Mouse (Mus musculus): ENCODE measurements at regions not wholly inside any gene's neighbourhood (a gene's known extent, or its start where the extent isn't known, plus 50 kb on each side); places are given as distances from the start of the nearest gene placed in this dataset.

DNA sequence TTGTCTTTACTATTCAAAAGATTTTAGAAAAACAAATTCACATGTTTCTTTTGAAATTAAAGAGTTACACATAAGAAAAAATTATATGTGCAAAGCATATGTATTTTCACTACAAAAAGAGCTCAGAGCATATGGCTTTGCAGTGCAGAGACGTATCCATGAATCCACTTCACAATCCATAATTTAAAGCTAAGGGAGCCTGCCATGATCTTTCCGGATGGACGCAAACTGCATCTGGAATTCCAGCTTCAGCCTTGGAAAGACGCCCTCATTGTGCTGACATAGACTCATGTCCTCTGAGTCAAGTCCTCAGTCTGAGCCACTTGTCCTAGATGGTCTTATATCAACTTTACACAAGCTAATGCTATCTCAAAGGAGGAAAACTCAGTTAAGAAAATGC lies 315.6 kb downstream of the Tox3 start:
- no peak for TF ChIP-seq CTCF (IDR thresholded peaks at IDR 0.05; ENCODE audit: low read depth)
- no peak for TF ChIP-seq EP300 (IDR thresholded peaks at IDR 0.05; ENCODE audit: low read depth)
